16 mouse cellular contexts compared by ENCODE assay signal in genomic region chr2:166105911-166106310, GRCm38 (mm10). TPM values are rescaled to one million over a fixed set of nuclear protein-coding genes. Genes with fewer than 3 reads are reported as not detected.
A peak's percentile ranks its signal among the peaks of the same experiment; 100 is the strongest.
DNase-seq lines count a peak whose midpoint lies in the region; ATAC-seq and TF ChIP-seq lines count a peak whose summit lies in the region.
"Had no signal": no experiment of that assay in that cellular context is flagged by ENCODE, and none has a peak within 500 bp of the region (broad histone marks: within the 10 kb centered on the region; RNA-seq: fewer than 3 reads in every experiment).

No protein-coding gene starts in this region.

- no peak for TF ChIP-seq POLR2A in cortical plate, adult 2 months (IDR thresholded peaks at IDR 0.05; ENCODE audit: extremely low read depth, insufficient read depth, low read length)

- peak overlapping the region; percentile 91 for H3K27ac ChIP-seq in heart, embryonic 13.5 days (replicated peaks)
- peak overlapping the region; percentile 62; the same call in 1 of the 2 replicates for H3K27ac ChIP-seq in layer of hippocampus, adult 2 months
- H3K27ac ChIP-seq in cortical plate, adult 2 months (ENCODE audit: insufficient read depth, low read length): 0 out of 2 replicates have a peak overlapping the region, but pooled peaks have one; percentile 26
- H3K27ac ChIP-seq in neural tube, embryonic 15.5 days (replicated peaks): peak overlapping the region; percentile 60
- H3K27ac ChIP-seq: liver, embryonic 13.5 days; macrophage; midbrain, embryonic 15.5 days; neural tube, embryonic 12.5 days had no signal

- H3K36me3 ChIP-seq in heart, embryonic 13.5 days: peaks cover 20% of the 10 kb centered on the region
- no peaks in the 10 kb centered on the region for H3K36me3 ChIP-seq in neural tube, embryonic 15.5 days
- H3K36me3 ChIP-seq: liver, embryonic 13.5 days; midbrain, embryonic 15.5 days had no signal

- peaks cover 62% of the 10 kb centered on the region for H3K4me1 ChIP-seq in heart, embryonic 13.5 days
- H3K4me1 ChIP-seq in cortical plate, adult 2 months (ENCODE audit: control insufficient read depth, insufficient read depth, low read length): peaks cover 2% of the 10 kb centered on the region
- peaks cover 45% of the 10 kb centered on the region for H3K4me1 ChIP-seq in neural tube, embryonic 15.5 days
- H3K4me1 ChIP-seq: liver, embryonic 13.5 days had no signal

- TF ChIP-seq CTCF in layer of hippocampus, adult 2 months (conservative IDR thresholded peaks at IDR 0.05): no peak
- no peak for TF ChIP-seq CTCF in cortical plate, adult 2 months (IDR thresholded peaks at IDR 0.05; ENCODE audit: extremely low read depth, insufficient read depth, low read length)

- ATAC-seq in heart, embryonic 13.5 days (ENCODE audit: extremely low read depth, insufficient number of reproducible peaks, low FRiP score, low TSS enrichment): no peak
- ATAC-seq in neural tube, embryonic 15.5 days (ENCODE audit: low FRiP score): no peak

- H3K27me3 ChIP-seq in heart, embryonic 13.5 days (replicated peaks): no peaks in the 10 kb centered on the region
- H3K27me3 ChIP-seq in neural tube, embryonic 15.5 days (replicated peaks): peaks cover 3% of the 10 kb centered on the region; the same call in 1 of the 2 replicates
- H3K27me3 ChIP-seq: liver, embryonic 13.5 days; midbrain, embryonic 15.5 days; neural tube, embryonic 12.5 days had no signal

- DNase-seq in heart, adult 9 months (ENCODE audit: low spot score in 2 of 2): no peak
- no peak for DNase-seq in layer of hippocampus, adult 2 months (ENCODE audit: low spot score in 2 of 2)
- DNase-seq in layer of hippocampus, adult 9-11 months: no peak
- no peak for DNase-seq in urinary bladder, postnatal 36 days (ENCODE audit: low spot score in 2 of 2)
- no peak for DNase-seq in right cerebral cortex, postnatal 36 days (ENCODE audit: low spot score in 2 of 2)
- DNase-seq: cerebellum, adult 8-10 months; embryo, embryonic 11 days; kidney, postnatal 4 days; liver, embryonic 13.5 days; thymus, postnatal 36 days had no signal

- 40% methylated on average over 9 of the region's 9 CpGs for WGBS in heart, embryonic 13.5 days
- WGBS in neural tube, embryonic 15.5 days: 68% methylated on average over 9 of the region's 9 CpGs

- H3K4me2 ChIP-seq in heart, embryonic 13.5 days: no peak overlapping the region
- H3K4me2 ChIP-seq in neural tube, embryonic 15.5 days: no peak overlapping the region
- H3K4me2 ChIP-seq: liver, embryonic 13.5 days; midbrain, embryonic 15.5 days; neural tube, embryonic 12.5 days had no signal

- peak overlapping the region; percentile 67 for H3K9ac ChIP-seq in heart, embryonic 13.5 days
- no peak overlapping the region for H3K9ac ChIP-seq in neural tube, embryonic 15.5 days (replicated peaks)
- H3K9ac ChIP-seq: liver, embryonic 13.5 days; midbrain, embryonic 15.5 days; neural tube, embryonic 12.5 days had no signal

- H3K9me3 ChIP-seq in heart, embryonic 13.5 days: no peaks in the 10 kb centered on the region
- H3K9me3 ChIP-seq in neural tube, embryonic 15.5 days (replicated peaks): no peaks in the 10 kb centered on the region
- H3K9me3 ChIP-seq: liver, embryonic 13.5 days; midbrain, embryonic 15.5 days; neural tube, embryonic 12.5 days had no signal

- no peak overlapping the region for H3K4me3 ChIP-seq in heart, embryonic 13.5 days
- no peak overlapping the region for H3K4me3 ChIP-seq in layer of hippocampus, adult 2 months
- no peak overlapping the region for H3K4me3 ChIP-seq in cortical plate, adult 2 months (ENCODE audit: insufficient read depth, low read length)
- H3K4me3 ChIP-seq in neural tube, embryonic 15.5 days (replicated peaks): no peak overlapping the region
- H3K4me3 ChIP-seq: liver, embryonic 13.5 days; midbrain, embryonic 15.5 days; neural tube, embryonic 12.5 days had no signal

RNA-seq across cellular contexts. Expression of gene Sulf2, which starts 49.6 kb away (rescaled TPM):
- 87.6 and 91.3 TPM in 2 replicates for polyA plus RNA-seq in heart, embryonic 13.5 days (2015; fragmentation: Nextera tagmentation; extraction: Ambion mirVana)
- total RNA-seq in layer of hippocampus, adult 2 months (2021): 100 to 1,000 TPM in 1 of 2 experiments, 10 to 100 TPM in 1; 93.2 to 114 TPM
- polyA plus RNA-seq in cortical plate, adult 2 months (2012; rRNA removed): 69.5 and 75.0 TPM in 2 replicates
- 118 and 123 TPM in 2 replicates for polyA plus RNA-seq in neural tube, embryonic 15.5 days (2015; fragmentation: Nextera tagmentation; extraction: Ambion mirVana)

Comparison
In these comparisons a context has a peak if more than half of its experiments do, and no peak if none do; other contexts are left out.
1. H3K27ac ChIP-seq: peak in every context shown above with its lines; median percentile 91 in heart, embryonic 13.5 days; 62 in layer of hippocampus, adult 2 months; 60 in neural tube, embryonic 15.5 days; 26 in cortical plate, adult 2 months.